Mouse (Mus musculus) myocyte (in vitro differentiated cells): ENCODE measurements around the gene Cars.

Experiments
- POLR2A ChIP-seq: IDR thresholded peaks from one replicate; pipeline ENCODE4 v1.6.1; 2011; ENCODE audit warnings: low read depth, mild to moderate bottlenecking, control low read depth, moderate library complexity; ENCODE audit not compliant: insufficient read length
- TCF3 ChIP-seq: IDR thresholded peaks from one replicate; pipeline ENCODE4 v1.6.1; 2011; ENCODE audit warnings: low read depth, control low read depth; ENCODE audit not compliant: insufficient read length
- USF1 ChIP-seq: IDR thresholded peaks from one replicate; pipeline ENCODE4 v1.6.1; 2011; ENCODE audit warnings: low read depth, mild to moderate bottlenecking, control low read depth, moderate library complexity

GRCm38 (mm10) chr7:143594865-143595264 is 5.0 kb downstream of the Cars start:
- no peak for TF ChIP-seq POLR2A
- no peak for TF ChIP-seq TCF3
- no peak for TF ChIP-seq USF1
